Mouse (Mus musculus): ENCODE results near the gene Rpl13a. TPM values are rescaled to one million over a fixed set of nuclear protein-coding genes. Genes with fewer than 3 reads are reported as not detected.
A peak's percentile ranks its signal among the peaks of the same experiment; 100 is the strongest.
"Not testable (repeated sequence)": the region's sequence is repeated elsewhere in the genome, so short reads cannot be mapped to it uniquely, and the experiment has no call there.

The Rpl13a gene
- polyA plus RNA-seq, 1 experiment from 2014 or later: 1,060 TPM

- WGBS: 92% methylated on average over 6 of the region's 6 CpGs
- no peaks in the 10 kb centered on the region for H3K27me3 ChIP-seq (ENCODE audit: insufficient read depth, poor library complexity, severe bottlenecking)
- DNase-seq (ENCODE audit: low spot score): no peak
These were observed 28.5 kb downstream of the Rpl13a start for GRCm38 (mm10) chr7:45100046-45100445.

GRCm38 (mm10) chr7:45098541-45099240, 29.9 kb downstream of the Rpl13a start:
- H3K4me3 ChIP-seq: no peak overlapping the region
- H3K27me3 ChIP-seq (ENCODE audit: insufficient read depth, poor library complexity, severe bottlenecking): no peaks in the 10 kb centered on the region
- H3K27ac ChIP-seq: no peak overlapping the region
- DNase-seq (ENCODE audit: low spot score): no peak
- peaks cover 21% of the 10 kb centered on the region for H3K4me1 ChIP-seq
- 81% methylated on average over 8 of the region's 8 CpGs for WGBS
- no peaks in the 10 kb centered on the region for H3K36me3 ChIP-seq
- H3K9me3 ChIP-seq: no peaks in the 10 kb centered on the region

More at GRCm38 (mm10) chr7:45100046-45100445, 28.5 kb downstream of the Rpl13a start:
- Histone ChIP-seq H3K27ac (no peak overlapping the region), H3K9me3 (no peaks in the 10 kb centered on the region), H3K36me3 (no peaks in the 10 kb centered on the region), H3K4me3 (no peak overlapping the region), H3K4me1 (peaks cover 23% of the 10 kb centered on the region)

GRCm38 (mm10) chr7:45097479-45097878, 31.1 kb downstream of the Rpl13a start:
- Histone ChIP-seq H3K27ac (no peak overlapping the region), H3K4me3 (no peak overlapping the region), H3K4me1 (peaks cover 19% of the 10 kb centered on the region), H3K9me3 (no peaks in the 10 kb centered on the region), H3K36me3 (no peaks in the 10 kb centered on the region), H3K27me3 (ENCODE audit: insufficient read depth, poor library complexity, severe bottlenecking) (no peaks in the 10 kb centered on the region)
- 50% methylated on average over 6 of the region's 6 CpGs for WGBS
- no peak for DNase-seq (ENCODE audit: low spot score)

- 91% methylated on average over 14 of the region's 14 CpGs for WGBS
- H3K4me1 ChIP-seq: peaks cover 27% of the 10 kb centered on the region
- H3K36me3 ChIP-seq; DNase-seq (ENCODE audit: low spot score); H3K27ac ChIP-seq; H3K9me3 ChIP-seq; H3K4me3 ChIP-seq; H3K27me3 ChIP-seq (ENCODE audit: insufficient read depth, poor library complexity, severe bottlenecking): not testable (repeated sequence)
These were observed 32.6 kb downstream of the Rpl13a start for GRCm38 (mm10) chr7:45095965-45096364.

GRCm38 (mm10) chr7:45095367-45095766, 33.2 kb downstream of the Rpl13a start:
- H3K9me3 ChIP-seq: no peaks in the 10 kb centered on the region
- H3K27ac ChIP-seq: no peak overlapping the region
- no peak for DNase-seq (ENCODE audit: low spot score)
- no peak overlapping the region for H3K4me3 ChIP-seq
- H3K27me3 ChIP-seq (ENCODE audit: insufficient read depth, poor library complexity, severe bottlenecking): no peaks in the 10 kb centered on the region
- 0 out of 2 replicates have a peak, but pooled peaks cover under 1% of the 10 kb centered on the region for H3K36me3 ChIP-seq
- peaks cover 33% of the 10 kb centered on the region for H3K4me1 ChIP-seq
- WGBS: 73% methylated on average over 6 of the region's 6 CpGs

- H3K27me3 ChIP-seq (ENCODE audit: insufficient read depth, poor library complexity, severe bottlenecking): no peaks in the 10 kb centered on the region
- WGBS: 61% methylated on average over 7 of the region's 7 CpGs
- peaks cover 36% of the 10 kb centered on the region for H3K4me1 ChIP-seq
- H3K4me3 ChIP-seq: no peak overlapping the region
- no peaks in the 10 kb centered on the region for H3K9me3 ChIP-seq
- no peak overlapping the region for H3K27ac ChIP-seq
- DNase-seq (ENCODE audit: low spot score): no peak
- 0 out of 2 replicates have a peak, but pooled peaks cover 5% of the 10 kb centered on the region for H3K36me3 ChIP-seq
These were observed 34.4 kb downstream of the Rpl13a start for GRCm38 (mm10) chr7:45094121-45094520.

- peak overlapping the region; percentile 74 for H3K27ac ChIP-seq
- DNase-seq (ENCODE audit: low spot score): peak; percentile 80
- H3K36me3 ChIP-seq: peaks cover 9% of the 10 kb centered on the region
- H3K9me3 ChIP-seq: no peaks in the 10 kb centered on the region
- H3K4me1 ChIP-seq: peaks cover 36% of the 10 kb centered on the region
- 32% methylated on average over 18 of the region's 18 CpGs for WGBS
- H3K4me3 ChIP-seq: no peak overlapping the region
- no peaks in the 10 kb centered on the region for H3K27me3 ChIP-seq (ENCODE audit: insufficient read depth, poor library complexity, severe bottlenecking)
These were observed 35.0 kb downstream of the Rpl13a start for GRCm38 (mm10) chr7:45093516-45093905.

GRCm38 (mm10) chr7:45092828-45093515, 35.6 kb downstream of the Rpl13a start:
- H3K4me1 ChIP-seq: peaks cover 36% of the 10 kb centered on the region
- H3K9me3 ChIP-seq: no peaks in the 10 kb centered on the region
- 59% methylated on average over 12 of the region's 12 CpGs for WGBS
- peaks cover 15% of the 10 kb centered on the region for H3K36me3 ChIP-seq
- peak; percentile 78 for DNase-seq (ENCODE audit: low spot score)
- H3K4me3 ChIP-seq: no peak overlapping the region
- H3K27ac ChIP-seq: peak overlapping the region; percentile 74
- no peaks in the 10 kb centered on the region for H3K27me3 ChIP-seq (ENCODE audit: insufficient read depth, poor library complexity, severe bottlenecking)

GRCm38 (mm10) chr7:45092048-45092447, 36.5 kb downstream of the Rpl13a start, which contains the start of gene Rcn3:
Gene Rcn3, minus strand, starts transcription at chr7:45092221.
- under 1% methylated on average over 16 of the region's 16 CpGs for WGBS
- DNase-seq (ENCODE audit: low spot score): peak; percentile 99
- Histone ChIP-seq H3K27me3 (ENCODE audit: insufficient read depth, poor library complexity, severe bottlenecking) (no peaks in the 10 kb centered on the region), H3K9me3 (no peaks in the 10 kb centered on the region), H3K36me3 (peaks cover 24% of the 10 kb centered on the region), H3K27ac (peak within 1 kb of the TSS; percentile 94), H3K4me1 (peaks cover 36% of the 10 kb centered on the region), H3K4me3 (peak within 1 kb of the TSS; percentile 72)

- Histone ChIP-seq H3K36me3 (peaks cover 31% of the 10 kb centered on the region), H3K4me1 (peaks cover 36% of the 10 kb centered on the region), H3K27ac (peak overlapping the region; percentile 94), H3K4me3 (peak overlapping the region; percentile 72), H3K27me3 (ENCODE audit: insufficient read depth, poor library complexity, severe bottlenecking) (no peaks in the 10 kb centered on the region), H3K9me3 (0 out of 2 replicates have a peak, but pooled peaks cover 2% of the 10 kb centered on the region)
- WGBS: 10% methylated on average over 35 of the region's 35 CpGs
- DNase-seq (ENCODE audit: low spot score): peak; percentile 83
These were observed 37.3 kb downstream of the Rpl13a start for GRCm38 (mm10) chr7:45091001-45091990.

GRCm38 (mm10) chr7:45090251-45090977, 38.1 kb downstream of the Rpl13a start:
- 81% methylated on average over 13 of the region's 13 CpGs for WGBS
- 0 out of 2 replicates have a peak, but pooled peaks cover 2% of the 10 kb centered on the region for H3K9me3 ChIP-seq
- H3K36me3 ChIP-seq: peaks cover 40% of the 10 kb centered on the region
- no peaks in the 10 kb centered on the region for H3K27me3 ChIP-seq (ENCODE audit: insufficient read depth, poor library complexity, severe bottlenecking)
- peak overlapping the region; percentile 72 for H3K4me3 ChIP-seq
- DNase-seq (ENCODE audit: low spot score): no peak
- peaks cover 35% of the 10 kb centered on the region for H3K4me1 ChIP-seq
- peak overlapping the region; percentile 94 for H3K27ac ChIP-seq

- Histone ChIP-seq H3K4me3 (no peak overlapping the region), H3K9me3 (0 out of 2 replicates have a peak, but pooled peaks cover 2% of the 10 kb centered on the region), H3K27me3 (ENCODE audit: insufficient read depth, poor library complexity, severe bottlenecking) (no peaks in the 10 kb centered on the region), H3K27ac (no peak overlapping the region), H3K4me1 (peaks cover 24% of the 10 kb centered on the region), H3K36me3 (peaks cover 57% of the 10 kb centered on the region)
- no peak for DNase-seq (ENCODE audit: low spot score)
- WGBS: 86% methylated on average over 17 of the region's 17 CpGs
These were observed 40.0 kb downstream of the Rpl13a start for GRCm38 (mm10) chr7:45088597-45088996.

Measured in heart, embryonic 10.5 days (tissue).